Mouse (Mus musculus) forebrain, postnatal 0 days (tissue): ENCODE data around the gene Btbd18. TPM values are rescaled to one million over a fixed set of nuclear protein-coding genes. Genes with fewer than 3 reads are reported as not detected.

ENCODE experiments used
- ATAC-seq: fragments of 200-750 bp; cut with Nextera tagmentation; 2 replicates; pipeline ENCODE4 v1.8.0; 2017; ENCODE audit warnings: mild to moderate bottlenecking, moderate library complexity
- DNase-seq: peaks from one replicate; pipeline ENCODE4 v3.0.0-alpha.2; 2015
- H3K27ac ChIP-seq: fragments of 300-500 bp; sonication (generic); 2 replicates; pipeline ENCODE4 v1.5.1; 2014; ENCODE audit warnings: low read depth, mild to moderate bottlenecking, antibody characterized with exemption, low read length, moderate library complexity, mixed read lengths
- H3K27me3 ChIP-seq: fragments of 300-500 bp; sonication (generic); 2 replicates; pipeline ENCODE4 v1.6.1; 2014; ENCODE audit warnings: mild to moderate bottlenecking, low read length, mixed read lengths; ENCODE audit not compliant: insufficient read depth
- H3K36me3 ChIP-seq: fragments of 300-500 bp; sonication (generic); 2 replicates; pipeline ENCODE4 v1.6.1; 2014; ENCODE audit warnings: mild to moderate bottlenecking, moderate library complexity; ENCODE audit not compliant: insufficient read depth
- H3K4me1 ChIP-seq: fragments of 300-500 bp; sonication (generic); 2 replicates; pipeline ENCODE4 v1.6.1; 2014; ENCODE audit warnings: antibody characterized with exemption; ENCODE audit not compliant: insufficient read depth
- H3K4me2 ChIP-seq: fragments of 300-500 bp; sonication (generic); 2 replicates; pipeline ENCODE4 v1.6.1; 2014; ENCODE audit warnings: low read depth, mild to moderate bottlenecking, moderate library complexity
- H3K4me3 ChIP-seq: fragments of 300-500 bp; sonication (generic); 2 replicates; pipeline ENCODE4 v1.5.1; 2014; ENCODE audit warnings: low read depth, low read length, mixed read lengths
- H3K9ac ChIP-seq: fragments of 300-500 bp; sonication (generic); 2 replicates; pipeline ENCODE4 v1.6.1; 2014; ENCODE audit warnings: mild to moderate bottlenecking
- H3K9me3 ChIP-seq: fragments of 300-500 bp; sonication (generic); 2 replicates; pipeline ENCODE4 v1.6.1; 2016; ENCODE audit warnings: low read length
- CTCF ChIP-seq: sonication (generic); IDR thresholded peaks from 2 replicates; pipeline ENCODE4 v1.5.1; 2016; ENCODE audit warnings: antibody characterized with exemption, control low read depth, low read depth
- WGBS: fragments of 180-500 bp; shearing (Covaris S2); extraction: QIAGEN DNeasy Blood & Tissue Kit; methylation state at CpG from one replicate; pipeline ENCODE4 v1.1.7; 2014; 5-methylcytosine and 5-hydroxymethylcytosine counted together
- polyA plus RNA-seq: library from polyadenylated mRNA; unstranded; fragments of >200 nt; fragmentation: Nextera tagmentation; extraction: Ambion mirVana; gene quantifications from 2 replicates; pipeline ENCODE4 v1.2.1, GENCODE M21; 2015
- total RNA-seq: library from RNA; depleted of rRNA; stranded (reverse); fragments of >200 nt; gene quantifications from 2 replicates; pipeline ENCODE4 v1.2.3, GENCODE M21; 2014

The Btbd18 gene
- total and polyA plus RNA-seq, 2 experiments from 2014 or later: 0.10 to 0.25 TPM

GRCm38 (mm10) chr2:84623428-84624119, 35.3 kb upstream of the Btbd18 start:
- Histone ChIP-seq H3K4me1 (no peaks in the 10 kb centered on the region), H3K9me3 (no peaks in the 10 kb centered on the region), H3K4me3 (no peak overlapping the region), H3K9ac (no peak overlapping the region), H3K27ac (no peak overlapping the region), H3K36me3 (peaks cover 30% of the 10 kb centered on the region), H3K4me2 (no peak overlapping the region), H3K27me3 (no peaks in the 10 kb centered on the region)
- no peak for ATAC-seq
- no peak for DNase-seq
- WGBS: 91% methylated on average over 3 of the region's 3 CpGs
- TF ChIP-seq CTCF: no peak

- H3K36me3 ChIP-seq: peaks cover 25% of the 10 kb centered on the region
- H3K27ac ChIP-seq: no peak overlapping the region
- no peaks in the 10 kb centered on the region for H3K27me3 ChIP-seq
- H3K9ac ChIP-seq: no peak overlapping the region
- no peak overlapping the region for H3K4me3 ChIP-seq
- H3K4me2 ChIP-seq: no peak overlapping the region
- no peak for TF ChIP-seq CTCF
- DNase-seq: no peak
- no peak for ATAC-seq
- WGBS: 95% methylated on average over 17 of the region's 17 CpGs
- H3K4me1 ChIP-seq: no peaks in the 10 kb centered on the region
- no peaks in the 10 kb centered on the region for H3K9me3 ChIP-seq
These were observed 34.7 kb upstream of the Btbd18 start for GRCm38 (mm10) chr2:84624201-84624600.

DNA sequence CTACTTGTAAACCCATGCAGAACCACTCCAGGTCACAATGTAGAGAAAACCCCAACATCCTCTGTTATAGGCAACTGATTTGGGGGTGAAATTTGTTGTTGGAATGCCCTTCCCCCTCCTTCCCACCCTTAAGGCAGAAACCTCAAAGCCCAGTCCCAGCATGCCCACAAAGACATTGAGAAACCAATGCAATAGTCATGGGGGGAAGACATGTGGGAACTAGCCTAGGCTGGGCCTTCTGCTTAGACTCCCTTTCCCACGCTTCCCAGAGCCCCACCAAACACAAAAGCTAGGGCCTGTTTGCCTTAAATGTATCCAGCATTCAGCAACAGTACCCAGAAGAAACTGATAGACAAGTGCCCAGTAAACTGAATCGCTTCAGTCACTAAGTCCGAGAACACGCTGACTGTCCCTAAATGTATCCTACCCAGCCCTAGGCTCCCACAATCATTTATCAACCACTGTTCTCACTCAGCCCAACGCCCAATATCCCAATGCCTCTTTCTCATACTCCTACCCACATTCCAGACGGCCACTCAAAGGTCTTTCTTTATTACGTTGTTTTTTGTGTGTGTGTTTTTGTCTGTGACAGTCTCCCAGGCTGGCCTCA, 32.4 kb upstream of the Btbd18 start:
- no peak overlapping the region for H3K4me3 ChIP-seq
- 76% methylated on average over 7 of the region's 7 CpGs for WGBS
- no peak for DNase-seq
- H3K27ac ChIP-seq: no peak overlapping the region
- peaks cover 6% of the 10 kb centered on the region for H3K36me3 ChIP-seq
- no peaks in the 10 kb centered on the region for H3K4me1 ChIP-seq
- H3K9me3 ChIP-seq: no peaks in the 10 kb centered on the region
- no peak overlapping the region for H3K4me2 ChIP-seq
- no peaks in the 10 kb centered on the region for H3K27me3 ChIP-seq
- no peak for ATAC-seq
- H3K9ac ChIP-seq: no peak overlapping the region
- TF ChIP-seq CTCF: no peak

- DNase-seq: no peak
- H3K36me3 ChIP-seq: peaks cover 7% of the 10 kb centered on the region
- no peaks in the 10 kb centered on the region for H3K27me3 ChIP-seq
- no peaks in the 10 kb centered on the region for H3K4me1 ChIP-seq
- TF ChIP-seq CTCF: no peak
- H3K9ac ChIP-seq: no peak overlapping the region
- WGBS: 69% methylated on average over 3 of the region's 3 CpGs
- H3K27ac ChIP-seq: no peak overlapping the region
- H3K4me2 ChIP-seq: no peak overlapping the region
- H3K4me3 ChIP-seq: no peak overlapping the region
- H3K9me3 ChIP-seq: no peaks in the 10 kb centered on the region
- no peak for ATAC-seq
These were observed 31.8 kb upstream of the Btbd18 start for GRCm38 (mm10) chr2:84627036-84627435.

DNA sequence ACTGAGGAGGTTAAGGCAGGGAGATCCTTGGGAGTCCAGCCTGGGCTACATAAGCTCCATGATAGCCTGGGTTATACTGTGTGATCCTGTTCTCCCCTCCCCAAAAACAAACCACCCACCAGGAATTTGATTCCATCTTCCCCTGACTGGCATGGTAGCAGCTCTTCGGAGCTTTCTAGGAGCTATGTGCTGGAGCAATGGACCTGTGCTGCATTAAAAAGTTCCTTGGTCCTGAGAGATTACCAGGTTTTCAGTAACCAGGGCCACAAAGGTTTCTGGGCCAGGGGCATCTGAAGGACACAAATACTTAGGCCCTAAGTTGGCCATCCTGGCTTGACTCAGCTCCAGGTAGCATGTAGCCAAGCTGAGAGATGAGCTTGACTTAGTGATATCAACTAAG, 26.9 kb upstream of the Btbd18 start:
- WGBS: 96% methylated on average over 1 of the region's 1 CpGs
- no peak overlapping the region for H3K4me2 ChIP-seq
- no peaks in the 10 kb centered on the region for H3K9me3 ChIP-seq
- no peak overlapping the region for H3K9ac ChIP-seq
- H3K36me3 ChIP-seq: 0 out of 2 replicates have a peak, but pooled peaks cover 4% of the 10 kb centered on the region
- no peak overlapping the region for H3K27ac ChIP-seq
- ATAC-seq: no peak
- peaks cover 17% of the 10 kb centered on the region for H3K4me1 ChIP-seq
- no peak overlapping the region for H3K4me3 ChIP-seq
- no peak for DNase-seq
- H3K27me3 ChIP-seq: no peaks in the 10 kb centered on the region
- no peak for TF ChIP-seq CTCF

GRCm38 (mm10) chr2:84632999-84633398, 25.9 kb upstream of the Btbd18 start:
- no peaks in the 10 kb centered on the region for H3K27me3 ChIP-seq
- H3K36me3 ChIP-seq: 0 out of 2 replicates have a peak, but pooled peaks cover 4% of the 10 kb centered on the region
- H3K9me3 ChIP-seq: no peaks in the 10 kb centered on the region
- WGBS: 20% methylated on average over 3 of the region's 3 CpGs
- no peak overlapping the region for H3K27ac ChIP-seq
- ATAC-seq (no peak), DNase-seq (no peak)
- no peak overlapping the region for H3K9ac ChIP-seq
- peaks cover 25% of the 10 kb centered on the region for H3K4me1 ChIP-seq
- no peak for TF ChIP-seq CTCF
- no peak overlapping the region for H3K4me3 ChIP-seq
- H3K4me2 ChIP-seq: no peak overlapping the region

DNA sequence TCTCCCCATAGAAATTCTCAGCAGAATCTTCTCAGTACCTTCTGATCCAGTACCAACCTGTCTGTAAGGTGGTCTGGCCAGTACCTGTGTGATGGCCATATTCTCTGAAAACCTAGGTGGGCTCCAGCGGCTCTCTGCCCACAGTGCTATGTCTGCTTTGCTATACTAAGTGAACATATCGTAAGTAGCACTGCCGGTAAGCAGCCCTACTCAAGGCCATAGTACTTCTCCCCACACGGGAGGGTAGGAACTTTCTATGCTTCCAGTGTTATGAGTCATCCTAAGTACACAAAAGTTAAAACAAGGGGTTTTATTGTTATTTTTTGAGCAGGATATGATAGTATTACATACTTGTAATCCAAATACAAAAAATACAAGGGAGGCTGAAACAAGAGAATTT, 24.9 kb upstream of the Btbd18 start:
- no peak overlapping the region for H3K4me2 ChIP-seq
- DNase-seq (no peak), ATAC-seq (no peak)
- 0 out of 2 replicates have a peak, but pooled peaks cover 4% of the 10 kb centered on the region for H3K36me3 ChIP-seq
- WGBS: 71% methylated on average over 4 of the region's 4 CpGs
- H3K4me1 ChIP-seq: peaks cover 25% of the 10 kb centered on the region
- no peaks in the 10 kb centered on the region for H3K27me3 ChIP-seq
- no peak overlapping the region for H3K4me3 ChIP-seq
- H3K9me3 ChIP-seq: no peaks in the 10 kb centered on the region
- H3K27ac ChIP-seq: no peak overlapping the region
- no peak for TF ChIP-seq CTCF
- H3K9ac ChIP-seq: no peak overlapping the region
